Mouse (Mus musculus) monocyte, adult 5-6 weeks (primary cell): ENCODE measurements around the gene Atp2a2. TPM values are rescaled to one million over a fixed set of nuclear protein-coding genes. Genes with fewer than 3 reads are reported as not detected.

Experiments used
- ATAC-seq: fragments of 153-309, 156-312 bp; replicated peaks from 2 replicates; pipeline ENCODE4 v1.8.0; 2017; ENCODE audit warnings: mild to moderate bottlenecking; ENCODE audit not compliant: low TSS enrichment, insufficient number of reproducible peaks, severe bottlenecking, poor library complexity, low FRiP score
- total RNA-seq: library from RNA; stranded (forward); fragments of 200-1000, 200-491, 200-594 nt; gene quantifications from 3 replicates; pipeline ENCODE4 v1.2.3, GENCODE M21; 2017

Gene Atp2a2
- total RNA-seq, 1 experiment from 2014 or later, result 111 TPM

GRCm38 (mm10) chr5:122524244-122524643 lies 22.2 kb upstream of the Atp2a2 start:
- no peak for ATAC-seq

DNA sequence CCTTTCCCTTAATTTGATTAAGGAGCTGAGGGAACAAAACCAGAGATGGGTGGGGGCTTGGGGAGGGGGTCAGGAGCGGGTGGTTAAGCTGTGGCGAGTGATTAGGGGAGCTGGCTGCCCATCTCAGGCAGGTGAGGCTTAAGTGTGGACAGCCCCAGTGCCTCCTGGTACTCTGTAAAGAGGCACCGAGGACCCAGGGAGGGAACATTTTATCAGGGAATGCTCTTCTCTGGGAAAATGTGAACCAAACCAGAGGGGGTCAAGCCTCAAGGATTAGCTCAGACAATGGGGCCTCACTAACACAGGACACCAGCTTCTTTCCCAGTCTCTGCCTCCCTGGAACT lies 19.1 kb upstream of the Atp2a2 start:
- no peak for ATAC-seq

DNA sequence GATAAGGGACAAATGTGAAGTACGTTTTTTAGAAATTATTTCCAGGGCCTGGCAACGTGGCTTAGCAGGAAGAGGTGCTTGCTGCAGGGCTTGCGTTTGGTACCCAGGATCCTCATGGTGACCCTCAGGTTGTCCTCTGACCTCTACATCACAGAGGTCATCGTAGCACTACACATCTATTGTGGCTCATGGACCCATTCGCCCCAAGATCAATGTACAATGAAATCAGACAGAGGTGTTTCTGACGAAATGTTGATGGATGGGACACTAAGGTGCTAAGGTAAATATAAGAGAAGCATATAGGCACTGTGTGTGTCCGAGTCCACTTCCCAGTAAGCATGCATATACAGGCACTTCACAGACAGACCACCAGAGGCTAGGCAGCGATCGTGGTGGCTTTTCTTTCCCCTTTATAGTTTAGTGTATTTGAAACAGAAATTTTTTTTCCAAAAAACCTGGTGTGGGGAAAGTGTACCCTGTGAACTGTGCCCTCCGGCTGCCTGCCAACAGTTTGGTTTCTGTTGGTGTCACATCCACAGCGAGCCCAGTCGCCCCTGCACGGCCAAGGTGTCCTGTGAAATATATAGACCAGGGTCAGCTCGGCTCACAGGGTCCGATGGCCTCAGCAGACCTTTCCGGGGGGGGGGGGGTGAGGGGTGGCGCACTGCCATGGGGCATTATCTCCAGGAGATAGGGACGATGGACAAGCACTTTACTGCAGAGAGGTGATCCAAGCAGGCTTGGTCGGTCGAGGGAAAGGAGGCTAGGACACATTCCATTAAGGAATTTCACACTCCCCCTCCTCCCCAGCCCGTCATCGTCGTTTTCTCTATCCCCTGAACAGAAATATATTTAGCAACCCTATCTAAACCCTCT lies 18.5 kb upstream of the Atp2a2 start:
- no peak for ATAC-seq

DNA sequence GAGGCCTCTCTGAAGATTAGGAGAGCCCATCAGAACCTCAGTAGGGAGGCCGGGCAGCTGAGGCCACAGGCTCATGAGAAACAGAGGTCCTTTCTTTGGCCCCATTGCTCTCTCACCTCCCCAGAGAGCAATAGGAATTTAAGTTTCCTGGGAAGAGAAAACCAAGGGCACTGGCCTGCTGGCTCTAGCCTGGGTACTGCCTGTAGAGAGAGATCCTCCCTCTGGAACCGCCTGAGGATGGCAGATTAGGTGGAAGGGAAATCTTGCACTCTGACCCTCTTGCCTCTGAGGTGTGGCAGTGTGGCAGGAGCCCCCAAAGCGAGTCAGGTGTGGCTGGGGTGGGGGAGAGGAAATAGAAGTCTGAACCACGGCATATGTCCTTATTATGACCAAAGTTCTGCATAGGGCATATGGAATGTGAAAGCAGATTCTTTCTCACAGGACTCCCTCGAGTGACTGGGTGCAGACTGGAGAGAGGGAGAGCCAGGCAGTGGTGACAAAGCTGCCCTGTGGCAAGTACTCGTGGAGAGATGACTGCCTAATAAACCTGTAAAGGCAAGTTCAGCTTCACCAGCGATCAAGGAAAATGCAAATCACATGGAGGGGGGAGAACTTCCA lies 17.1 kb upstream of the Atp2a2 start:
- no peak for ATAC-seq

DNA sequence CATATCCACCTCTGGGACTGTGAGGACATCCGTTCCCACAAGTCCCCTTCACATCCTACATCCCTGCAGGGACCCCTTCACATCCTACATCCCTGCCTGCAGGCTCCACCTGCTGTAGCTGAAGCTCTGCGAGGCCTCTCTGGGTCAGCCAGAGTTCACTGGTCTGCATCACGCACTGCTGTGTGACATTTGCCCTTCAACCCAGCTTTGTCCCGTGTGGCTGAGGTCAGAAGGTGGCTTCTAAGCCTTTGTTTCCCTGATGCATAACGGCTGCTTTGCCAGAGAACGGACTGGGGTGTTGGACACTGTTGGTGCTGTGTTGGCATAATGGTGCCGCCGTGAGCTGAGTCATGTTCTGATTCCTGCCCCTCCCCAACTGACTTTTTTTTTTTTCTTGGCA lies 16.2 kb upstream of the Atp2a2 start:
- ATAC-seq, result no peak

- no peak for ATAC-seq
Observed at GRCm38 (mm10) chr5:122516901-122517300, 14.9 kb upstream of the Atp2a2 start.

GRCm38 (mm10) chr5:122516029-122516730 lies 14.2 kb upstream of the Atp2a2 start:
- no peak for ATAC-seq

DNA sequence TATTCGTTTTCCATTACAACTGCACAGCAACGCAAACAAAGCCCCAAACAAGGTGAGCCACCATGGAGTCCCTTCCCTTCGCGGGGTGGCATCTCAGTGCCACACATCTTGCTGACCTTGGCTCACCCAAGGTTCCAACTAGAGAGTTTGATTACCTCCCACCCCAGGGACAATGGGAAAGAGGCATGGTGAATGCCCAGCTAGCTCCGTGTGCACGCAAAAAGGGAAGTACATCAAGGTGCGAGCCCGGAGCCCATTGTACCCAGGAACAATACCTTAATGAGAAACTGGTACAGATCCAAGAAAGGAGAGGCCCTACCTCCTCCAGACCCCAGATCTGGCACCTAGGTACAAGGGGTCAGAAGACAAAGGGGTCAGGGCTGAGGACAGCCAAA lies 12.1 kb upstream of the Atp2a2 start:
- ATAC-seq, result no peak

DNA sequence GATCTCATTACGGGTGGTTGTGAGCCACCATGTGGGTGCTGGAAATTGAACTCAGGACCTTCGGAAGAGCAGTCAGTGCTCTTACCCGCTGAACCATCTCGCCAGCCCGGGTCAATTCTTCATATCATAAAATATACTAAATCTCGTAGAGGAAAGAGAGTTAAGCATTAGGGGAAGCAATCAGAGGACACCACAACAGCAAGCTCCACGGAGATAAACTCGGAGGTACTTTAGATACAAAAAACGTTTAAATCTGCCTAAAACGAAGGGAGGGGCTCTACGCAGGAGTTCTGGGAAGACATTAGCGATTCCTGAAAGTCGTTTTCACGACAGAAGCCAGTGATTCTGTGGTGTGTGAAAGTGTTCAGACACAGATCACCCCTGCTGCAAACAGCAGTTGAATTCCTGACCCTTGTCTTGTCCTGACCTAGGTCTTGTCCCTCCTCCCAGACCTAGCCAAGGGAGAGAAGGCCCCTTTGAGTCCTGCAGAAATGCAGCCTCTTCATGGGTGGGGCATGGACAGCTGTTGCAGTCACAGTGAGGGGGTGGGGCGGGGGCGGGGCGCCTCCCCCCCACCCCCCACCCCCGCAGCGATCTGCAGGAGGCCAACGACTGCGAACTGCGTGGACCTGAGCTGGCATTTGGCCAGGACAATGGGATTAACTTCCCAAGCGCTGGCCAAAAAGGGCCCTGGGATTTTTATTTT lies 11.5 kb upstream of the Atp2a2 start:
- no peak for ATAC-seq

- ATAC-seq, result no peak
Observed at GRCm38 (mm10) chr5:122512011-122512410, 10.0 kb upstream of the Atp2a2 start.

GRCm38 (mm10) chr5:122511405-122511804 lies 9.4 kb upstream of the Atp2a2 start:
- no peak for ATAC-seq

DNA sequence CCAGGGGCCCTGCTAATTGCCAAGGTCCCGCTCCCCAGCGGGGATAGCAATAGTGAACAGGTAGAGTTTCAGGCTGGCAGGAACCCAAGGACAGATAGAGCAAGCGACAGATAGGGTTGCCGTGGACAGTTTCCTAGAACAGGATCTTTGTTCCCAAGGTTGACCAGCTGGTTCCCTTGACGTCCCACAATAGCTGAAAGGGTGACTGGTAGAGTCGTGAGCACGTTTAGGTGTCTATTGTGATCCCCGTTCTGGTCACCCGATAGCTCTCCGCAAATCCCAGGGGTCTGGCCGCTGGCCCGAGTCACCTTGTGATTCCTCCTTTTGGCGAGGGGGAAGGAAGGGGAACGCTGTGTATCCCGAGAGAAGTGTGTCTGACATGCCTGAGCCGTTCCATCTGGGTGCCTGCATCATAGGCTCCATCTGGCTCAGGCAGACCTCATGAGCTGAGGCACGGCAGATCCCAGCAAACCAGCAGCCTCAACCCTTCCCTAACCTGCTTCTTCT lies 8.7 kb upstream of the Atp2a2 start:
- no peak for ATAC-seq

DNA sequence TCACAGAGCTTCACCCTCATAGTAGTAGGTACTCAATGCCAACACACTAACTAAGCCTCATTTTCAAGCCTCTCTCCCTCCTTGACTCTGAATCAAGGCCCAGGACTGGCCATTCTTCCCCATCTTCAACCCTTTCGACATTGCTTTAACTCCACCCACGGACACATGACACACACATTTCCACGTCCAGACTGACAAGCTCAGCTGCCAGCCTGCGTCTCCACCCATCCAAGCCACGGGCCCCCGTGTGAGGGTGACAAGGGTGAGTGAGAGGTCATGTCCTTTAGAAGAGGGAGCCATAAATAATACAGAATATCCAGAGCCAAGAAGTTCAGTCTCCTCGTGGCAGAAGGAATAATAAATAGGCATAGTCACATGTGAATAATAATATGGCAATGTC lies 7.6 kb upstream of the Atp2a2 start:
- ATAC-seq, result peak; percentile 90

DNA sequence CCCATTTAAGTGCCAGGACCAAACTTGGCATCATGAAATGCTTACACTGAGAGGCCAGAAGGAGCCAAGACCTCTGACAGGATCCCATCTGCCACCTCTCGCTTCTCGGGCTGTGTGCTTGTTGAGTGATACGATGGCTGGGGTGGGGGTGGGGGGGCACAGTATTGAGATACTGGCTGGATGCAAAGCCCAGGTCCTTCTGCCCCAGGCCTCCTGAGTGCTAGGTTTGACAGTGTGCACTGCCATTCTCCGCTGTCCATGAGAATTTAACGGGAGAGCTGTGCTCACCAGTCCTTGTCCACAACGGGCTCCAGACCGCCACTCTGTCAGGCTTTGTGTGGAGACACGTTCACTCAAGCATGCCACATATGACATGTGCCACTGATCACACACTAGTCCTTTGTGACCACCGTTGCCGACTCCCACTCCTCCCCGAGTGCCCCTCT lies 6.9 kb upstream of the Atp2a2 start:
- ATAC-seq, result no peak

DNA sequence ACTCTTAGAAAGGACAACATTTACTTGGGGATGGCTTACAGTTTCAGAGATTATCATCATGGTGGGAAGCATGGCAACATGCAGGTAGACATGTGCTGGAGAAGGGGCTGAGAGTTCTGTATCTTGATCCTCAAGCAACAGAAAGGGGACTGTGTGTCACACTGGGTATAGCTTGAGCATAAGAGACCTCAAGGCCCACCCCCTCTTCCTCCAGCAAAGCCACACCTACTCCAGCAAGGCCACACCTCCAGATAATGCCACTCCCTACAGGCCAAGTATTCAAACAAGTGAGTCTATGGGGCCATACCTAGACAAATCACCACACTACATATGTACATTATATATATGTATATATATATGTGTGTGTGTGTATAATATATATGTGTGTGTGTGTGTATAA lies 5.4 kb upstream of the Atp2a2 start:
- no peak for ATAC-seq

DNA sequence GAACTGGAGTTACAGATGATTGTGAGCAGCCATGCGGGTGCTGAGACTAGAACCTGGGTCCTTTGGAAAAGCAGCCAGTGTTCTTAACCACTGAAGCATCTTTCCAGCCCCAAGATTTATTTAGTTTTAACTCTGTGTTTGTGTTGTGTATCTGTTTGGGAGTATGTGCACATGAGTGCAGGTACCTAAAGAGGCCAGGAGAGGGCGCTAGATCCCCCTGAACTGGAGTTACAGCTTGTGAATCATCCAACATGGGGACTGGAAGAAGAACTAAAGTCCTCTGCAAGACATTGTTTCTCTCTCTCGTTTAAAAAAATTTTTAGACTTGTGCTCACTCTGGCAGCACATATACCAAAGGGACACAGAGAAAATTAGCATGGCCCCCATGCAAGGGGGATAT lies 4.4 kb upstream of the Atp2a2 start:
- ATAC-seq, result no peak

GRCm38 (mm10) chr5:122505554-122505953 lies 3.5 kb upstream of the Atp2a2 start:
- ATAC-seq, result no peak

DNA sequence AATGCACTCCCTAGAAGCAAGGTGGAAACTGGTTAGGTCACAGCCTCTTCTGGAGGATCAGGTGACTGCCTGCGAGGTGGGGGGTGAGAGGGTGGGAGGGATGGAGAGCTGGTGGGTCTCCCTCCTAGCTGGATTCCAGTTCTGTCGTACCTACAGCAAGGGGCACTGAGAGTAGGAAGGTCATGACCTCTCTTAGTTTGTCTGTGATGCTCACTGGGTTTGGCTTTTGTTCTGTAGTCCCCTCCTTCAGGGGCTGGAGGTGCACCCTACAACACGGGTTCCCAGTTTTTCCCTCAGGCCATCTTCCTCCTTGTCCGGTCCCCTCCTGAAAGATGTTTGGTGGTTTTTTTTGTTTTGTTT lies 1.7 kb upstream of the Atp2a2 start:
- no peak for ATAC-seq
